Mouse (Mus musculus): ENCODE measurements at regions not wholly inside any gene's neighbourhood (a gene's known extent, or its start where the extent isn't known, plus 50 kb on each side); places are given as distances from the start of the nearest gene placed in this dataset.

DNA sequence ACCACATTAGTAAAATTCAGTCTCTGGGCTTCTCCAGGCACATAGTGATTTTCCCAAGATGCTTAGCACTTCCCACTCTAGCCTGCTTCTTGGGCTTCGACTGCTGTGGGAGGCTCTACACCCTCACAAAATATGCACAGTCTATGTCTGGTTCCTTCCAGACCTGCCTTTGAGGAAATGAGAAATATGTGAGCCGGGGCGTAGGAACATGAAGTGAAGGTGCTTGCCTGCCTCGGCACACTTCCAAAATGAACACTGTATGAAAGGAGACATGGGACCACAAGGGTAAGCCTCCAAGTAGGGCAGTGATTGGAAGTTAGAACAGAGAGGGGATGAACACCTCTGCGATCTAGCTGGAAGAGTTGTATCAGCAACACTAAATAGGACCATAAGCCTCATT, 54.5 kb downstream of the Gm10260 start:
- no peak for TF ChIP-seq GATA1 (IDR thresholded peaks at IDR 0.05; ENCODE audit: low read length)

GRCm38 (mm10) chr13:97704541-97704940, 55.9 kb downstream of the Gm10260 start:
- no peak for TF ChIP-seq GATA1 (IDR thresholded peaks at IDR 0.05; ENCODE audit: low read length)

- TF ChIP-seq GATA1 (IDR thresholded peaks at IDR 0.05; ENCODE audit: low read length) = no peak
Measured at GRCm38 (mm10) chr13:97698967-97699366, 61.5 kb downstream of the Gm10260 start.

GRCm38 (mm10) chr13:97698317-97698716, 62.1 kb downstream of the Gm10260 start:
- no peak for TF ChIP-seq GATA1 (IDR thresholded peaks at IDR 0.05; ENCODE audit: low read length)

DNA sequence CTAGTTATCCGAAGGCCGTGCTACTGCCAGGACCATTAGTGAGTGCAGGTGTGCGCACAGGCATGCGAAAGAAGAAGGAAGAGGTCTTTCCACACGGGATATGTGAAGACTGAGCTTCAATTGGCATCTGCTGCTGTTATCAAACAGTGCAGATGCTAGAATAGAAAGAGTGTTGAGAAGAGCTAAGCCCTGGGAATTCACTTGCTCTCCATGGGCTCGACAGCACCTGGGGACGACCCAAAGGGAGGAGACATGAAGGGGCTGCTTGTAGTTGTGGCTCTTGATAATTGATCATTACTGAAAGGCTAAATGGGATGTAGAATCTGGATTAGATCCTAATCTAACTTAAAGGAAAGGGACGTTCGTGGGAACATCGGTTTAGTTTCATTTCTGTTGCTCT, 63.2 kb downstream of the Gm10260 start:
- TF ChIP-seq GATA1 (IDR thresholded peaks at IDR 0.05; ENCODE audit: low read length) = no peak

DNA sequence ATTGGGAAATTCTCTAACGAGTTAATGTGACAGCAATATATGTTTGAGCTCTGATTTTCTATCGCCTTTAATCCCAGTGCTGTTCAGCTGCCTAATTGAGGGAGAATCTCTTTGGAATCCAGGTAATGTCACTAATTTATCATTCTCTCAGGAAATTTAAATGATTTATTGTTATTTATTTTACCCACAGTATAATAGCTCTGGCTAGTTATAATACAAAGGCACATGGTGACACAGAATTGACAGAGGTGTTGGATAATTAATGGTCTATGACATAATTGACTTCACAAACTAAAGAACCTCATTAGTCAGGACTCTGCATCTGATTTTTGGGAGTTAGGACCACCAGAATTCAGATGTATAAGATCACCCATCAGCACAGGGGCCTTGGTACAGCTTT, 65.4 kb downstream of the Gm10260 start:
- TF ChIP-seq GATA1 (IDR thresholded peaks at IDR 0.05; ENCODE audit: low read length) = no peak

GRCm38 (mm10) chr13:97694356-97694990, 66.0 kb downstream of the Gm10260 start:
- no peak for TF ChIP-seq GATA1 (IDR thresholded peaks at IDR 0.05; ENCODE audit: low read length)

DNA sequence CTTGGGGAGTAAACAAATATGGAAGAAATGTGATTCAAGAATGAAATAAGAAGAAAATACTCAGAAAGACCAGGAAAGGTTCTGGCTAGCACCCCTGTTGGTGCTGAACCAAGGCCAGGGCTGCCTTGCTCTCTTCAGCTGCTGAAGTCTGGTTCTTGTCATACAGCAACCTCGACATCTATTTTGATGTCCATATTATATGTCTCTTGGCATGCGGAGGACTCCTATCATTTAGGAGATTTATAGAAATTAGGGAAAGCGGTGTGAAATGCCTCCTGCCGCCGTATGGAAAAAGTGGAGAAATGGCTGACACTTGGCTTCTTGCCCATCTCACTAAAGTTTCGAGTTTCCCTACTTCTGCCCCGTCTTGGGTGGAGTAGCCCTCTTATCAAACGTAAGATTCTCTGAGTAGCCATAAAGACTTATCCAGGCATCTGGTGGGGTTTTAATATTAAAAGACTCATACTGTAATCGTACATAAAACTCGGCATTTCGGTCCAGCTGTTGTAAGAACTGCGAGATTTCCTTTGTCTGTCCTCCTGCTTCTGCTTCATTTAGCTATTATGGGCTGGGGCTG, 72.0 kb downstream of the Gm10260 start:
- no peak for TF ChIP-seq GATA1 (IDR thresholded peaks at IDR 0.05; ENCODE audit: low read length)

- TF ChIP-seq GATA1 (IDR thresholded peaks at IDR 0.05; ENCODE audit: low read length) = no peak
Measured at GRCm38 (mm10) chr13:97683836-97684235, 76.6 kb downstream of the Gm10260 start.

- no peak for TF ChIP-seq GATA1 (IDR thresholded peaks at IDR 0.05; ENCODE audit: low read length)
Measured at GRCm38 (mm10) chr13:97681228-97681987, 79.0 kb downstream of the Gm10260 start.

GRCm38 (mm10) chr13:97680283-97680896, 80.0 kb downstream of the Gm10260 start:
- TF ChIP-seq GATA1 (IDR thresholded peaks at IDR 0.05; ENCODE audit: low read length) = peak; percentile 29

DNA sequence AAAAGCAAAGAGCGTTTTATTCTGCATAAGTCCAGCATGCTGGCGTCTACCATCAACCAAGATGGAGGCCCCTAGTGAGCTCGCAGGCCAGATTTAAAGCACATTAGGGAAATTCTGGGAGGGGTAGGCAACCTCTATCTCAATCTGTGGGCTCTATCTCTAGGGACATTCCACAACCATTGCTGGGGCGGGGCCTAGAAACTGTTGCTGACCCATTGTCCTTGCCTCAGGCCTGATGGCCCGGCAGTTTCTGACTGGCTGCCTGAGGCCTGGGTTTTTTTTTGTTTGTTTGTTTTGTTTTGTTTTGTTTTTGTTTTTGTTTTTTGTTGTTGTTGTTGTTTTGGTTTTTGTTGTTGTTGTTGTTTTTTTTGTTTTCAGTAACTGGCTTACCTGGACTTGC, 81.4 kb downstream of the Gm10260 start:
- no peak for TF ChIP-seq GATA1 (IDR thresholded peaks at IDR 0.05; ENCODE audit: low read length)

GRCm38 (mm10) chr13:97676536-97677048, 83.8 kb downstream of the Gm10260 start:
- TF ChIP-seq GATA1 (IDR thresholded peaks at IDR 0.05; ENCODE audit: low read length) = no peak

- no peak for TF ChIP-seq GATA1 (IDR thresholded peaks at IDR 0.05; ENCODE audit: low read length)
Measured at GRCm38 (mm10) chr13:97673107-97673506, 87.3 kb downstream of the Gm10260 start.

GRCm38 (mm10) chr13:97672038-97672675, 88.3 kb downstream of the Gm10260 start:
- no peak for TF ChIP-seq GATA1 (IDR thresholded peaks at IDR 0.05; ENCODE audit: low read length)

DNA sequence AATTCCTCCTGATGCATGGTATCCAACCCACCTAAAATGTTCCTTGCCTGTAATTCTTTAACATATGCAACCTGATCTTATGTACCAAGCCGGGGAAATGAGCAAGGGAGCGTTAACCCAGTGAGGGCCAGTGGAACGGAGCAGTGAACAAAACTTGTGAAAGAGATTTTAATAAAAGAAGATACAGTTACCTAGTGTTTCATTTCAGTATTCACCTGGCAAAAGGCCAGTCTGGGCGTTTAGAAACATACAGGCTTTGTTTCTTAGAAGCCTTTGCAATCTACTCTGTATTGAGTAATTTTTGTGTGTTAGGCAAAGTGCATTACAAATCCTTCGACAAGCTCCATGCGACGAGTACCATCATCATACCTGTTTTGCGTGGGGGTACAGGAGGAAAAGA, 91.1 kb downstream of the Gm10260 start:
- no peak for TF ChIP-seq GATA1 (IDR thresholded peaks at IDR 0.05; ENCODE audit: low read length)
